Mouse (Mus musculus): ENCODE data around the gene Nav1.

Nav1 gene

GRCm38 (mm10) chr1:135615715-135616641 lies 8.9 kb upstream of the Nav1 start:
- peak; percentile 39 for DNase-seq

GRCm38 (mm10) chr1:135609621-135610020 lies 2.5 kb upstream of the Nav1 start:
- no peak for DNase-seq

GRCm38 (mm10) chr1:135606355-135607015 lies 610 bp downstream of the Nav1 start:
- no peak for DNase-seq

- no peak for DNase-seq
These were observed 1.6 kb downstream of the Nav1 start for GRCm38 (mm10) chr1:135605530-135605929.

- peak; percentile 77 for DNase-seq
These were observed 2.6 kb downstream of the Nav1 start for GRCm38 (mm10) chr1:135604361-135605052.

GRCm38 (mm10) chr1:135603121-135603870 lies 3.8 kb downstream of the Nav1 start:
- no peak for DNase-seq

GRCm38 (mm10) chr1:135600023-135601005 lies 6.8 kb downstream of the Nav1 start:
- DNase-seq, result no peak

- no peak for DNase-seq
These were observed 8.7 kb downstream of the Nav1 start for GRCm38 (mm10) chr1:135598251-135598879.

GRCm38 (mm10) chr1:135594279-135594903 lies 12.7 kb downstream of the Nav1 start:
- no peak for DNase-seq

GRCm38 (mm10) chr1:135593560-135594278 lies 13.4 kb downstream of the Nav1 start:
- no peak for DNase-seq

GRCm38 (mm10) chr1:135590776-135591175 lies 16.3 kb downstream of the Nav1 start:
- DNase-seq, result no peak

- no peak for DNase-seq
These were observed 18.1 kb downstream of the Nav1 start for GRCm38 (mm10) chr1:135588973-135589372.

GRCm38 (mm10) chr1:135586903-135587302 lies 20.2 kb downstream of the Nav1 start:
- DNase-seq, result no peak

GRCm38 (mm10) chr1:135585573-135585972 lies 21.5 kb downstream of the Nav1 start:
- DNase-seq, result peak; percentile 75

- DNase-seq, result peak; percentile 52
These were observed 22.2 kb downstream of the Nav1 start for GRCm38 (mm10) chr1:135584587-135585541.

GRCm38 (mm10) chr1:135583678-135584515 lies 23.2 kb downstream of the Nav1 start:
- no peak for DNase-seq

GRCm38 (mm10) chr1:135583081-135583677 lies 23.9 kb downstream of the Nav1 start:
- DNase-seq, result peak; percentile 78

Data from layer of hippocampus, adult 9-11 months (tissue).